Mouse (Mus musculus) cerebellum, adult 9-11 months (tissue): ENCODE results near the gene Gast.

Experiments used
- DNase-seq: peaks from one replicate; pipeline ENCODE4 v3.0.0; 2022

The Gast gene

GRCm38 (mm10) chr11:100362979-100363562 is 28.9 kb downstream of the Gast start:
- peak; percentile 84 for DNase-seq

- DNase-seq, result no peak
Measured at GRCm38 (mm10) chr11:100369145-100369544, 34.9 kb downstream of the Gast start.

- DNase-seq, result peak; percentile 73
Measured at GRCm38 (mm10) chr11:100369822-100370221, 35.6 kb downstream of the Gast start.

DNA sequence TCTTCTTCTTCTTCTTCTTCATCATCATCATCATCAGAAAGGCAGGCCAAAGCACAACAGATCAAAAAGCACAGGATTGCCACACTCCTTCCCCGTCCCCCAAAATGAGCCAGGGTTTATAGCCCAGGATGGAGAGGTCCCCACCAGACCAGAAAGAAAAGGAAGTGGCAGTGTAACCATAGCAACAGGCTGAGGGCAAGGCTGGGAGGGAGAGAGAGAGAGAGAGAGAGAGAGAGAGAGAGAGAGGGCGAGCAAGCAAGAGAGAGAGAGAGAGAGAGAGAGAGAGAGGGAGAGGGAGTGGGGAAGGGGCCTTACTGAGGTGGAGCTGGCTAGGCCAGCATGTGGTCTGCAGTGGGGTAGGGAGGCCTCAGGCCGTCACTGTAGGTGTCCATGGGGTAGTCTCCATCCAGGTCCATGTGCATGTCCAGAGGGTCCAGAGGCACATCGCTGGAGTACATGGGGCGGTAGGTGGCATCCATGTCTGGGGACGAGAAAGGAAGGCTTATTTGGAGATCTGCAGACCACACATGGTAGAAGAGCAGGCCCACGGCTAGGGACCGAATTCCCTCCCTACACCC is 37.9 kb downstream of the Gast start:
- no peak for DNase-seq

- DNase-seq, result no peak
Measured at GRCm38 (mm10) chr11:100375127-100375526, 40.9 kb downstream of the Gast start.

DNA sequence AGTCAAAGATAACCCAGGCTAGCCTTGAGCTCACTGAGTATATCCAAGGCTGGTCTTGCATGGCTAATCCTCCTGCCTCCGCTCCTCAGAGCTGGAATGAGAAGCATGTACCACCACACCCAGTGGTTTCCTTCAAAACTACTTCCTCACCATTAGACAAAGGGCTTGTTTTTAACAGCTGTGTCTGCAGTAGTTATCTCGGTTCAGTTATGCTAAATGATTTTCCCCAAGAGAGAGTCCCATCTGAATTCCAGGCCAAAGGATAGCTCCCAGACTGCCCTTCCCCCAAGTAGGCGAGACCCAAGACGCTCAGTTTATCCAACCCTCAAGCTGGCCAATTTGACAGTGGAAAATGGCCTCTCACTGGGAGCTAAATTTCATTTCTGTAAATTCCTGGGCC is 41.8 kb downstream of the Gast start:
- no peak for DNase-seq

GRCm38 (mm10) chr11:100376746-100377389 is 42.7 kb downstream of the Gast start:
- DNase-seq, result no peak

DNA sequence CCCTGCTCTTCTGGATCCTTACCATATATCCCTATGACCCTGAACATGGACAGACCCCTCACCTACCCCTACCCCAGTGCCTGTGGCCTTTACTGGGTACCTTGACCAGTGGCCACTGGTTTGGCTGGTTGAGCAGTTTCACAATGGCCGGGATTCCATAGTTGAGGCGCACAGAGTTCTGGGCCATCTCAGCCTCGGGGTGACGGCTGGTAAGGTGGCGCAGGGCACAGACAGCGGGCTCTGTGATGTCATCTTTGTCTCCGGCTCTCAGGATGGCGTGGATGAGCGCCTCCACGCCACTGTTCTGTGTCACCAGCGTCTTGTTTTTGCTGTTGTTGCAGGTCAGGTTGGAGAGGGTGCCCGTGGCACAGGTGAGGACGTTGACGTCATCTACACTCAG is 43.8 kb downstream of the Gast start:
- DNase-seq, result no peak

- no peak for DNase-seq
Measured at GRCm38 (mm10) chr11:100378446-100378845, 44.2 kb downstream of the Gast start.

GRCm38 (mm10) chr11:100379311-100379710 is 45.1 kb downstream of the Gast start:
- no peak for DNase-seq

- no peak for DNase-seq
Measured at GRCm38 (mm10) chr11:100382682-100383081, 48.5 kb downstream of the Gast start.

GRCm38 (mm10) chr11:100385016-100385415 is 50.8 kb downstream of the Gast start:
- DNase-seq, result no peak

GRCm38 (mm10) chr11:100386586-100386985 is 52.4 kb downstream of the Gast start:
- no peak for DNase-seq
